Mouse (Mus musculus) lung, adult 2 months (tissue): ENCODE measurements around the gene Whamm.

ENCODE experiments used
- CTCF ChIP-seq: fragments of 200-500 bp; IDR thresholded peaks from 2 replicates; pipeline ENCODE4 v1.5.1; 2011; ENCODE audit warnings: mild to moderate bottlenecking, low read length, control low read depth; ENCODE audit not compliant: insufficient read depth
- POLR2A ChIP-seq: fragments of 200-500 bp; IDR thresholded peaks from 2 replicates; pipeline ENCODE4 v1.6.1; 2011; ENCODE audit warnings: low read depth, mild to moderate bottlenecking, control low read depth, low read length, borderline replicate concordance; ENCODE audit errors: extremely low read depth

- TF ChIP-seq CTCF (no peak), POLR2A (no peak)
These were observed 32.9 kb upstream of the Whamm start for GRCm38 (mm10) chr7:81538070-81538675.
